Mouse (Mus musculus): Measurements from ENCODE around the gene Rac2.

Rac2 gene

DNA sequence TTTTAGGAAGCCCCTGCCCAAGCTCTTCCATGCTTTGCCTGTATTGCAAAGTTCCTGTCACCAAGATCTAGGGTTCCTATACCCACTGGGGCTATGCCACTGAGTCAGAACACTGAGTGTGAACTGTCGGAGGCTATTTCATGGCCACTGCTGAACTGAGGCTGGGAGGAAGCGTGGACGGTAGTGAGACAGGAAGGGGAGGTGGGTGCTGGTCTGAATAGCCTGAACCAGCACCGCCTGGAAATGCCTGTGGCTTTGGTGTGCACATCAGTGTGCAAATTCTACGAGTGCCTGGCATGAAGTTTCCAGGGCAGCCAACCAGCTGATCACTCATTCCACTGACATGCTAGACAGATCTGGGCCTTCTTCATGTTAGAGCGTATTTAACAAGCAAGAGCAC is 50.7 kb downstream of the Rac2 start:
- no peak for DNase-seq (ENCODE audit: low spot score)

DNA sequence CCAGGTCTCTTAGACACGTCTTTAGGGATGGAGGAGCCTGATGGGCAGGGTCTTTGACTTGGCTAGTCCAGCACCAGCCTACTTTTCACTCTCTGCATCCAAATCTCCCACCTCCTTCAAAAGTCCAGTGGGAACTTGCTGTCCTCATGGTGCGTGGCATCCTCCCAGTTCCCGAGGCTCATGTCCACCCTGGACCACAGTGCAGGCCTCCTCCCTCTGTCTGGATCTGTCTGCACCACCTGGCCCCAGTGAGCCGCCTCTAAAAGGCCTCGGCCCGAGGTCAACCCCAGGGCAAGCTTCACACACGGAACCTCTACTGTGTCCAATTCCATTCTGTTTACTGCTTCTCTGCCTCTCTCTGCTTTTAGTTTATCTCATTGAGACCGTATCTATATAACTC is 51.3 kb downstream of the Rac2 start:
- no peak for DNase-seq (ENCODE audit: low spot score)

DNA sequence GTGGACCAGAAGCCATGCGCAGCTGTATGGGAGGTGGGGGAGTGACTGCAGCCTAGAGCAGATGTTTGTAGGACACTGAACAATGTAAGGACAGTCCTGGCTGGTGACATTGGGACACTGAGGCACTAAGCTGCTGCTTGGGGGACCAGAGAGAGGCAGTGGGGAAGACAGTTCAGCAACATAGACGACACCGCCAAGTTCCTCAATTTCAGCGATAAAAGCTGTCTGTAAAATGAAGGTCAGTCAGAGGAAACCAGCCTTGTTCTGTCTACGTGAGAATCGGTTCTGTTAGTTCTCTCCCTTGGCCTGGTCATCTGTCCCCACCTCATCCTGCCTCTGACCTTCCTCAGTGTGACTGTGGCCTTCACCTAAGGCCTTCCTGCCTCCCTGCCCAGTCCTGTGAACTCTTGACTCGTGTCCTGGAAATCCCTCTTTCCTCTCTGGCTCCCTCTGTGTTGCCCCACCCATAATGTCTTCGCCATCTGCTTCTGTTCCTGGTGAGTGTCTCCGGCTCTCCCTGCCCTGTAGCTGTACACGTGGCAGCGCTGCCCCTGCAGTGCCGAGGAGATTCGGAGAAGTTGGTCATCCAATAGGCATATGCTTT is 52.4 kb downstream of the Rac2 start:
- DNase-seq (ENCODE audit: low spot score), result no peak

DNA sequence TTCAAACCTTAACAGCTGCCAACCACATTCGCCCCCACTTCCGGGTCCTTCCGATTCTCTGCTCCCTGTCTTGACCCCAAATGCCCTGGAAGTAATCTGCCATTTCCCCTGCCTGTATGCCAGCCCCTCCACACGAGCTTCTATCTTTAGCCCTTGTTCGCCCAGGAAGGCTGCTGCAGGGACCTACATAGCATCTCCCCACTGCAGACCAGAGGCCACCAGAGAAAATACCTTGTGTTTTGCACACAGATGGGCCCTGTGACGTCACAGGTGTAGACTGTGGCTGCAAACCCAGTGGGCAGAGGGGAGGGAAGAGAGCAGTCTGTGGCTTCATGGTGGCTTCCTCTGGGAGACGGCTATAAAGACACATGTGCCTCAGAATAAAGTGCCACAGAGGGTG is 54.4 kb downstream of the Rac2 start:
- no peak for DNase-seq (ENCODE audit: low spot score)

DNA sequence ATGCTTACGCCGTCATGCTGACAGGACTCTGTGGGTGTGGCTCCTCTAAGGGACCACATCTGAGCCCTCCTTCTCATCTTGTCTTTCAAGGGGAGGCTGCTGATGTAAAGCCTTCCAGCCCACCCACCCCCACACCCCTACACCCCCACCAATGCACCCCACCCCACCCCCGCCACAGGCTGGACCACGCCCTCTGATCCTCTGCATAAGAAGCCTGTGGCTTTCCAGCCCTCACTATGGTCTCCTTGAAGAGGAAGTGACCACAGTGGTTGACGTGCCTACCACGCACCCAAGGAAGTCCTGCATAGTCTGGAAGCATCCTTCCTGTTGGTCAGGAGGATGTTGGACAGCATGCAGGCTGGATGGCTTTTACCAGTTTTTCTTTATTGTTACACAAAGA is 56.8 kb downstream of the Rac2 start:
- no peak for DNase-seq (ENCODE audit: low spot score)

DNA sequence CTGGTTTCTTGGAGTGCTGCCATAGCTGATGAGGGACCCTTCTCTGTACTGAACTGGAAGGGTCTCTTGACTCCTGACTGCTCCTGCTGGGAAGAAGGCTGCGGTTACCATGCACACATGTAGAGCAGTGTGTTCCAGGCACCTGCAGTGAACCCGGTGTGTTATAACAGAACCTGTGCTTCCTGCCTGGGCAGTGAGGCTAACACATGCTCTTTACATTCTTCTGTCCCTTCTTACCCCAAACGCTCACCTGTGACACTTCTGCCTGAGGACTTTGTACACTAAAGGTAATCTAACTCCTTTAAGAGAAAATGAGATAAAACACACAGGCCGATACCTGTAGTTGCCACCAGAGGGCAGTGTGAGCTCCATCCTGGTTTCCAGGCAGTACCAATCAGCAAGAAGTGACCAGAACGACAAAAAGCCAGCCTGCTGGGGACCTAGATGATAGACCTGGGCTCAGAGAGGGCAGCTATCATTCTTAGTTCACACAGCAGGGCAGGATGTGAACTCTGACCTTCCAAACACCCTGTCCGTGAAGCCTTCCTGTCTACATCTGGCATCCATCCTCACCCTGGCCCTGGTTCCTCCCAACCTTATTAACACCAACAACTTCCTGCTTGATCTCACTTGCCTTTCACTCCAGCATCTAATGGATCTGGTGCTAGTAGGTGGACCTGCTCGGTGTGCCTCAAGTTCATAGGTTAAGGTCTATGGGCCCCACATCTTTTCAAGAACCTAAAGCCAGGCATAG is 58.0 kb downstream of the Rac2 start:
- DNase-seq (ENCODE audit: low spot score), result peak; percentile 68

DNA sequence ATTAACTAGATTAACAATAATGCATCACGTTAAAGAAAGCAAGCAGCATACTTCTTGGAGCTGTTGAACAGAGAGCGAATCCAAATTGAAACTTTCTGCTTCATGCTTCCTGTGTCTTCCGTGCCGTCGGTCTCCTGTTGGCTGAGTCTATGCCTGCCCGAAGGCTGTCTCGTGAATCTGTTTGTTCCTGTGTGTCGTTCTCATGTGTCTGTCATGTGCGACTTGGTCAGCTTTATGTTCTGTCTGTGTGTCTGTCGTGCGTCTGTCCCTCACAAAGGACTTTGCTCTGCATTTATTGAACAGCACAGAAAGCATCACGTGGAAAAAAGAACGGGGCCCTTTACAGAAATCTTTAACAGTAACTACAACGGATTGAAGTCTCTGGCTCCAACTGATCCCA is 59.6 kb downstream of the Rac2 start:
- DNase-seq (ENCODE audit: low spot score), result no peak

DNA sequence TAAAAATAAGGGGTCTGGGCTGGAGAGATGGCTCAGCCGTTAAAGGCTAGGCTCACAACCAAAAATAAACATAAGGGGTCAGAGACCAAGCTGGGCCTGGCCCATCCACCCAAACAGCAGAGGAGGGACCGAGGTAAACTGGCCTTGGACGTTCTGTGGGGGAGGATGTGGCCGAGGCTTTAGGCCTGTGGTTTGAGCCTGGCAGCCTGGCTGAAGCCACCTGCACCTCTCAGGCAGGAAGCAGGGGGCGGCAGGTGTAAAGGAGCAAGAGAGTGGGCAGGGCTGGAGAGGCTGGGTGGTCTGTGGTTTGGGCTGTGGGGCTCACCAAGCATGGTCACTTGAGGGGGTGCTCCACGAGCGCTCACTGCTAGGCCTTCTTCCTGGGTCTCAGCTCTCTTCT is 60.6 kb downstream of the Rac2 start:
- DNase-seq (ENCODE audit: low spot score), result no peak

DNA sequence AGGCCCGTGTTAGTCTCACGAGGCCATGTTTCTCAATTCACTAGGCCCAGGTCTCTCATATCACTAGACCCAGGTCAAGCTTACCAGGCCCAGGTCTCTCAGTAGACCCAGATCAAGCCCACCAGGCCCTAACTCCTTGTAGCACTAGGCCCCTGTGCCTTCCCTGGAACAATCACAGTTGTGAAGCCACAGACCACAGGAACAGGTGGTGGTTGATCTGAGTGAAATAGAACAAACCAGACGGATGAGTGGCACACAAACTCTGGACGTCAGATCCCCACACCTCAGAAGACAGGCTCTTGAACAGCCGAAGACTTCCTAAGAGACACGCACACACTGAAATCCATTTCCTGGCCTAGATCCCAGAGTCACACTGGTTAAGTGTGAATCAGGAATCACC is 61.8 kb downstream of the Rac2 start:
- DNase-seq (ENCODE audit: low spot score), result no peak

DNA sequence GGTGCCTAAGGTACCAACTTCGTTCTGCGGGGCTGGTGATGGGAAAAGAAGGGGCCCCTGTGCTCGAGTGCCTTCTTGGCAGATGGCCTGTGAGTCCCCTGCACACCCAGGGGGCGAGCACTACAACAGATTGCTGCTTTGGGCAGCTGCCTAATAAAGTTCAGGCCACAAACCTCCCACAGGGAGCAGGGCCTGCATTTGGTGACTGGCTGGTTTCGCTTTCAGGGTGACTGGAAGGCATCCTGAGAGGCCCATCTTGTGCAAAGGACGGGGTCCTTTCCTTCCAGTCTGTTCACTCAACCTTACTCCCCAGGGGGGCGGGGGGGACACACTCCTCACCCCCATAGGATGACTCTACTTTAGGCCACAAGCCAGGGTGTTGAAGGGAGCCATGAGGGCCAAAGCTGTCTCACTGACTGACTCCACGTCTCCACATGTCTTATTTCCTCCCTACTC is 62.4 kb downstream of the Rac2 start:
- DNase-seq (ENCODE audit: low spot score), result no peak

DNA sequence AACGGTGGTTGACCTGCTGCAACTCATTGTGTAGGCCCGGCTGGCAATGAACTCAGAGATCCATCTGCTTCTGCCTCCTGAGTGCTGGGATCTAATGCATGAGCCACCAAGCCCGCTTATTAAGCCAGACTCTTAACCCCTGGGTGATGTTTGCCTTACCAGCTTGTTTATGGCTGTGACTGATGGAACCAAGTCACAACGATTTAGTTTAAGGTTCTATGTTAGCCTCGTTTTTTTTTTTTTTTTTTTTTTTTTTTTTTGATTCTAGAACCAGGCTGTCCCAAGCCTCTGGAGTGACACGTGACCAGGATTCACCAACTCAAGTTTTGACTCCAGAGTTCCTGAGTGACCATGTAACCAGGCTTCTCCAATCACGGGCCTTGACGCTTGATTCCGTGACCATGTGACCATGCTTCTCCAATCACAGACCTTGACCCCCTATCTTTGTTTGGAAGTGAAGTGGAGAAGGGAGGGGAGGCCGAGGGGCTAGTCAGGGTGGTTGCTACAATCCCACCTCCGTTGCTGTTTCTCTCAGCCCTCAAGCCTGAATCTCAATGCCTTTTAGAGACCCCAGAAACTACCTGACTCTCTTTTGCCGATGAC is 63.2 kb downstream of the Rac2 start:
- DNase-seq (ENCODE audit: low spot score), result no peak
